12 mouse cellular contexts compared by ENCODE assay signal in genomic region chr11:81193856-81194255, GRCm38 (mm10).
A peak's percentile ranks its signal among the peaks of the same experiment; 100 is the strongest.
DNase-seq lines count a peak whose midpoint lies in the region; ATAC-seq and TF ChIP-seq lines count a peak whose summit lies in the region.
"Had no signal": no experiment of that assay in that cellular context is flagged by ENCODE, and none has a peak within 500 bp of the region (broad histone marks: within the 10 kb centered on the region; RNA-seq: fewer than 3 reads in every experiment).

No protein-coding gene starts in this region.

- H3K4me1 ChIP-seq in midbrain, embryonic 10.5 days, result no peaks in the 10 kb centered on the region
- no peaks in the 10 kb centered on the region for H3K4me1 ChIP-seq in midbrain, postnatal 0 days (ENCODE audit: insufficient read depth, low read length)
- no peaks in the 10 kb centered on the region for H3K4me1 ChIP-seq in embryonic facial prominence, embryonic 11.5 days (ENCODE audit: control insufficient read depth, insufficient read depth, low read length)
- H3K4me1 ChIP-seq in forebrain, embryonic 15.5 days, result no peaks in the 10 kb centered on the region
- H3K4me1 ChIP-seq: embryonic facial prominence, embryonic 12.5 days; limb, embryonic 12.5 days had no signal

- H3K4me2 ChIP-seq in midbrain, postnatal 0 days (ENCODE audit: low read depth, low read length, poor library complexity, severe bottlenecking), result no peak overlapping the region
- no peak overlapping the region for H3K4me2 ChIP-seq in embryonic facial prominence, embryonic 11.5 days (ENCODE audit: low read depth, low read length)
- no peak overlapping the region for H3K4me2 ChIP-seq in forebrain, embryonic 15.5 days (replicated peaks)
- H3K4me2 ChIP-seq: embryonic facial prominence, embryonic 12.5 days; limb, embryonic 12.5 days had no signal

- no peaks in the 10 kb centered on the region for H3K9me3 ChIP-seq in midbrain, embryonic 10.5 days (replicated peaks)
- no peaks in the 10 kb centered on the region for H3K9me3 ChIP-seq in midbrain, postnatal 0 days (ENCODE audit: low read length)
- no peaks in the 10 kb centered on the region for H3K9me3 ChIP-seq in embryonic facial prominence, embryonic 11.5 days (replicated peaks; ENCODE audit: control insufficient read depth, low read length)
- no peaks in the 10 kb centered on the region for H3K9me3 ChIP-seq in forebrain, embryonic 15.5 days
- H3K9me3 ChIP-seq: embryonic facial prominence, embryonic 12.5 days; limb, embryonic 12.5 days had no signal

- H3K27ac ChIP-seq in midbrain, embryonic 10.5 days (replicated peaks), result no peak overlapping the region
- H3K27ac ChIP-seq in midbrain, postnatal 0 days (ENCODE audit: low read depth, low read length), result no peak overlapping the region
- no peak overlapping the region for H3K27ac ChIP-seq in embryonic facial prominence, embryonic 11.5 days (replicated peaks; ENCODE audit: low read depth, low read length)
- H3K27ac ChIP-seq in forebrain, embryonic 15.5 days (replicated peaks), result no peak overlapping the region
- H3K27ac ChIP-seq: embryonic facial prominence, embryonic 12.5 days; limb, embryonic 12.5 days had no signal

- no peak overlapping the region for H3K4me3 ChIP-seq in midbrain, embryonic 10.5 days
- no peak overlapping the region for H3K4me3 ChIP-seq in midbrain, postnatal 0 days (ENCODE audit: low read depth, low read length)
- no peak overlapping the region for H3K4me3 ChIP-seq in embryonic facial prominence, embryonic 11.5 days (ENCODE audit: low read depth, low read length)
- H3K4me3 ChIP-seq in forebrain, embryonic 15.5 days, result no peak overlapping the region
- H3K4me3 ChIP-seq: embryonic facial prominence, embryonic 12.5 days; limb, embryonic 12.5 days had no signal

- peak; percentile 27 for DNase-seq in adrenal gland, postnatal 14 days
- no peak for DNase-seq in adrenal gland, adult 18-20 months (ENCODE audit: low spot score in 2 of 2)
- DNase-seq in midbrain, embryonic 10.5 days (ENCODE audit: low spot score), result peak; percentile 18
- DNase-seq in midbrain, postnatal 0 days (ENCODE audit: low spot score), result no peak
- DNase-seq in embryonic facial prominence, embryonic 11.5 days (ENCODE audit: low spot score), result peak; percentile 80
- peak; percentile 8 for DNase-seq in testis, postnatal 14 days (ENCODE audit: low spot score)
- no peak for DNase-seq in thymus, postnatal 0 days (ENCODE audit: low spot score)
- DNase-seq: right cerebral cortex, postnatal 25 days had no signal

- H3K9ac ChIP-seq in midbrain, postnatal 0 days (replicated peaks; ENCODE audit: low read length, poor library complexity, severe bottlenecking), result no peak overlapping the region
- H3K9ac ChIP-seq in embryonic facial prominence, embryonic 11.5 days (replicated peaks; ENCODE audit: low read length), result no peak overlapping the region
- no peak overlapping the region for H3K9ac ChIP-seq in forebrain, embryonic 15.5 days (replicated peaks)
- H3K9ac ChIP-seq: embryonic facial prominence, embryonic 12.5 days; limb, embryonic 12.5 days had no signal

- no peaks in the 10 kb centered on the region for H3K36me3 ChIP-seq in midbrain, embryonic 10.5 days
- H3K36me3 ChIP-seq in midbrain, postnatal 0 days (ENCODE audit: insufficient read depth, low read length), result no peaks in the 10 kb centered on the region
- H3K36me3 ChIP-seq in embryonic facial prominence, embryonic 11.5 days (replicated peaks; ENCODE audit: control insufficient read depth, insufficient read depth, low read depth, low read length), result no peaks in the 10 kb centered on the region
- H3K36me3 ChIP-seq in forebrain, embryonic 15.5 days, result no peaks in the 10 kb centered on the region
- H3K36me3 ChIP-seq: embryonic facial prominence, embryonic 12.5 days; limb, embryonic 12.5 days had no signal

- no peak for TF ChIP-seq CTCF in midbrain, postnatal 0 days (IDR thresholded peaks at IDR 0.05)

- no peaks in the 10 kb centered on the region for H3K27me3 ChIP-seq in midbrain, embryonic 10.5 days (ENCODE audit: low read depth, poor library complexity, severe bottlenecking)
- no peaks in the 10 kb centered on the region for H3K27me3 ChIP-seq in midbrain, postnatal 0 days (ENCODE audit: insufficient read depth, low read length)
- H3K27me3 ChIP-seq in embryonic facial prominence, embryonic 11.5 days (ENCODE audit: control insufficient read depth, insufficient read depth, low read length), result no peaks in the 10 kb centered on the region
- H3K27me3 ChIP-seq in forebrain, embryonic 15.5 days, result no peaks in the 10 kb centered on the region
- H3K27me3 ChIP-seq: embryonic facial prominence, embryonic 12.5 days; limb, embryonic 12.5 days had no signal

- ATAC-seq in midbrain, postnatal 0 days (ENCODE audit: low FRiP score), result no peak
- ATAC-seq in embryonic facial prominence, embryonic 11.5 days (replicated peaks; ENCODE audit: insufficient number of reproducible peaks, low FRiP score, low TSS enrichment, low read depth), result no peak
- ATAC-seq in forebrain, embryonic 15.5 days (replicated peaks), result no peak
- ATAC-seq: forebrain, embryonic 14.5 days had no signal

- 57% methylated on average over 4 of the region's 4 CpGs for WGBS in midbrain, embryonic 10.5 days
- 60% methylated on average over 4 of the region's 4 CpGs for WGBS in midbrain, postnatal 0 days
- WGBS in embryonic facial prominence, embryonic 11.5 days, result 52% methylated on average over 4 of the region's 4 CpGs
- WGBS in forebrain, embryonic 15.5 days, result 53% methylated on average over 4 of the region's 4 CpGs

Comparison
In these comparisons a context has a peak if more than half of its experiments do, and no peak if none do; other contexts are left out.
1. DNase-seq: peak in adrenal gland, postnatal 14 days (single experiment), midbrain, embryonic 10.5 days (single experiment), embryonic facial prominence, embryonic 11.5 days (single experiment) and testis, postnatal 14 days (single experiment); none in adrenal gland, adult 18-20 months (0 of 2), midbrain, postnatal 0 days (single experiment) and thymus, postnatal 0 days (single experiment).